Mouse (Mus musculus) cerebellum, adult 9-11 months (tissue): Measurements from ENCODE around the gene Map3k7cl.

ENCODE experiments used
- DNase-seq: peaks from one replicate; pipeline ENCODE4 v3.0.0; 2022

Map3k7cl gene

GRCm38 (mm10) chr16:87644111-87644770, 91.1 kb downstream of the Map3k7cl start:
- DNase-seq: no peak
